Mouse (Mus musculus): Measurements from ENCODE around the gene B4gat1.
"Not testable (repeated sequence)": the region's sequence is repeated elsewhere in the genome, so short reads cannot be mapped to it uniquely, and the experiment has no call there.

B4gat1 gene

DNA sequence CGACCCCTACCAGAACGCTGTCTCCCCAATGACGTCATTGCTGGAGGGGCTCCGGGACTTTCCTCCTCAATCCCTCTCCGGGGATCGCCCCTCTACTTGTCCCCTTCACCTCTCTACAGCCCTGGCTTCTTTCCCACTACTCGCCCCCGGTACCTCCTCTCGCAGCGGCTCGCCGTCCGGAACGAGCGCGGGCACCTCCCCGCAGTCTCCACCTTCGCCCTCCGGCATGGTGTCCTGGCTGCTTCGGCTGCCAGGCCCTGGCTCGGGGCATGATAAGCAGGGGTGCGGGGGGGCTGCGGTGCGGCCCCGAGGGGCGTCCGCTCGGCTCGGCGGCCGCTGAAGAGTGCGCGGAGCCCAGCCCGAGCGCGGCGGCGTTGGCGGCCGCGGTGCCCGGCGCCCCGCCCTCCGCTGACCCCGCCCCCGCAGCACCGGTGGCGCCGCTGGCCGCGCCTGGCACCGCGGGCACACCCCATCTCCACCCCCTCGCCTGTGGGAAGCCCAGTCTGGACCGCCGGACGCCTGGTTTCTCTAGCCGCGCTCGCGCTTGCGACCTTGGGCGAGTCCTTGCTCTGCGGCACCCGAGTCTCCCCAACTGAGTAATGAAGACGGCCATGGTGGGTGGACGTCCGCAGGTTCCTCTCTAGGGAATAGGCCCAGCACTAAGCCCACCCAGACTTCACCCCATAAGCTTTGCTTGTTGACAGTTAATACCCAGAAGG, 46.7 kb downstream of the B4gat1 start, which contains the start of gene Tmem151a:
Gene Tmem151a, minus strand, starts transcription at position 387 of the 719 bp plus-strand sequence.
- DNase-seq: peak; percentile 63 to 75

DNA sequence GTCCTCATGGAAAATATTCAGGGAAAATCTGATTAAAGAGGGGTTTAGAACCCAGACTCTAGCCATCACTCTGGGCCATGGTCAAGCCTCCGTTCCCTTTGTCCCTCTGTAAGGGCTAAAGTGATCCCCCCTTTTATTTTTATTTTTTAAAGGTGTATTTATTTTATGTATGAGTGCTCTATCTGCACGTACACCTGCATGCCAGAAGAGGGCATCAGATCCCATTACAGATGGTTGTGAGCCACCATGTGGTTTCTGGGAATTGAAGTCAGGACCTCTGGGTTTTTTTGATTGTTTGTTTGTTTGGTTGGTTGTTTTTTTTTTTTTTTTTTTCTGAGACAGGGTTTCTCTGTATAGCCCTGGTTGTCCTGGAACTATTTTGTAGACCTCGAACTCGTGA, 47.9 kb downstream of the B4gat1 start:
- not testable (repeated sequence) for DNase-seq

DNA sequence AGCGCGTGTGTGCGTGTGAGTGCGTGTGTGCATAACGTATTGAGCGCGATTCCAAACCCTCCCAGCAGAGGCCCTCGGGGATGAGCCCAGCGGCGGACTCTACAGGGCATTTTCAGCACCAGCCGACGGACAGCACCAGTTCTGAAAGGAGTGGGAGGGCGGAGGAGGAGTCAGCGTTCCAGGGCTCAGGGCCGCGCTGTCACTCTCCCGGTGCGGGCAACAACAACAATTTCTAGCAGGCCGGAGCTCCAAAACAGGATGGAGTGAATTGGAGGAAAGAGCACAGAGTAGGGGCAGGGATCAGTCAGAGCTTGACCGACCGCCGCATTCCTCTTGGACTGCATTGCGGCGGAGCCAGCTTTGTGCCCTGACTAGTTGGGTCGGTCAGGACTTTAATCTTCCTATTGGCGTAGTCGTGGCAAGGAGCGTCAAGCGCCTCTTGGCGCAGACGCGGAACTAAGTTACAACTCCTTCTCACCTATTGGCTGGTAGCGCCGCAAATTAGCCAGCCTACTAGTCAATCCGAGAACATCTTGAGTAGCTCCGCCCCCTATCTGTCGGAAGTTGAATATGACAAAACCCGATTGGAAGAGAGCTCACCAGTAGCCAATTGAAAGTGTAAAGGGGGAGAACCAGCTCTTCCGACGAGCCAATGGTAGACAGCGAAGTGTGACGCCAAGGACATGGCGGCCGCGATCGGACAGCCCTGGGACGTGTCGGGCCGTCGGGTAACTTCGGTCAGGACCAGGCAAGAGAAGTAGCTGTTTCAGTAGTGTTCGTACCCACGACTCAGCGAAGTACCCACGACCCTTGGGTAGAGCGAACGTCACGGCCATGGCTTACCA, 49.5 kb downstream of the B4gat1 start, which contains the start of gene Yif1a:
Gene Yif1a, plus strand, starts transcription at position 655 of the 845 bp plus-strand sequence.
- peak; percentile 89 to 94 for DNase-seq

GRCm38 (mm10) chr19:5089324-5089723, 50.7 kb downstream of the B4gat1 start:
- no peak for DNase-seq
